Mouse (Mus musculus): ENCODE data around the gene Cdc42.

Cdc42 gene

DNA sequence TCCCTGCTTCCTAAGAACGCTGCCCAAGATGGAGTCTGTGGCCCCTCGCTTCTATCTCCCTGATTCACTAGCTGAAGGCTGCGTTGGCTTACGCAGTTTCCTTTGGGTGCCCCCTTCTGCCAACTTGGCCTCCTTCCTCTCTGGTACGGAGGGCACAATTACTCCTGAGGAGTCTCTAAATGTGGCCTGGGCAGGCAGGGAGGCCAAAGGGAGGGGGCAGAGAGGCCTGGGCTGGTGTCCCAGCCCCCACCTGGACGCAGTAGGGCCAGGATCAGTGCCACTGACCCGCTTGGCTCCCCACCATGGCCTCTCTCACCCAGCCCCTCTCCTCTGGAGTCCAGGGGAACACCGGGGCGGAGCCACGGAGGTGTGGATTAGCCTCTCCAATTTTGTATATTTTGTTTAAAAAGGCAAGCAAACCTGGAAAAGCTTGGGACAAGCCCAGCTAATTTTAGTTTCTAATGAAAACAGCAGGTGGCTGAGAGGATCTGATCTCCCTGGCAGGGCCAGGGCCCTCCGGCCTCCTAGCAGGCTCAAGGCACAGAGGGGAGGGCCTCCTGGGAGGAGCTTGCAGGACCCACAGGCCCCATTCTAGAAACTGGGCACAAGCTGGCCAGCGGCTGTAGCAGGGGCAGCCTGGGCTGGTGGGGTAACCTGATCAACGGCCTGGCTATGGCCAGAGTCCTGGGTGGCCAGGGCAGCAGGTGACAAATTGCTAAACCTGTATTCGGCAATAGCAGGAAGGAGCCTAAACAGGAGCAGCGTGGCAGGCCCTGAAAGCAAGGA lies 71.5 kb downstream of the Cdc42 start:
- DNase-seq (ENCODE audit: low read depth) = no peak

DNA sequence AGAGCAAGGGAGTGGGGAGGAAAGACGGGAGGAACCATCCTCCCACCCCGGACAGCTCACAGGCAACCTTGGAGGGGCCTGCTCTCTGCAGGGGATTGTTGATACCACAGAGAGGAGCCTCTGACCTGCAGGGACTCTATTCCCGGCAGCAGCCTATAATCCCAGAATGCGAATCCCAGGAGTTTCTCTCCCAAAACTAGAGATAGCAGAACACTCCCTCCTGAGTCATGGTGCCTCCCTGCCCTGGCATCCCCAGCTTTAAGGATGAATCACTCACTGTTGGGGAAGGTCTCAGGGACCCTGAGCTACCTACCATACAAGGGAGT lies 74.2 kb downstream of the Cdc42 start:
- no peak for DNase-seq (ENCODE audit: low read depth)

DNA sequence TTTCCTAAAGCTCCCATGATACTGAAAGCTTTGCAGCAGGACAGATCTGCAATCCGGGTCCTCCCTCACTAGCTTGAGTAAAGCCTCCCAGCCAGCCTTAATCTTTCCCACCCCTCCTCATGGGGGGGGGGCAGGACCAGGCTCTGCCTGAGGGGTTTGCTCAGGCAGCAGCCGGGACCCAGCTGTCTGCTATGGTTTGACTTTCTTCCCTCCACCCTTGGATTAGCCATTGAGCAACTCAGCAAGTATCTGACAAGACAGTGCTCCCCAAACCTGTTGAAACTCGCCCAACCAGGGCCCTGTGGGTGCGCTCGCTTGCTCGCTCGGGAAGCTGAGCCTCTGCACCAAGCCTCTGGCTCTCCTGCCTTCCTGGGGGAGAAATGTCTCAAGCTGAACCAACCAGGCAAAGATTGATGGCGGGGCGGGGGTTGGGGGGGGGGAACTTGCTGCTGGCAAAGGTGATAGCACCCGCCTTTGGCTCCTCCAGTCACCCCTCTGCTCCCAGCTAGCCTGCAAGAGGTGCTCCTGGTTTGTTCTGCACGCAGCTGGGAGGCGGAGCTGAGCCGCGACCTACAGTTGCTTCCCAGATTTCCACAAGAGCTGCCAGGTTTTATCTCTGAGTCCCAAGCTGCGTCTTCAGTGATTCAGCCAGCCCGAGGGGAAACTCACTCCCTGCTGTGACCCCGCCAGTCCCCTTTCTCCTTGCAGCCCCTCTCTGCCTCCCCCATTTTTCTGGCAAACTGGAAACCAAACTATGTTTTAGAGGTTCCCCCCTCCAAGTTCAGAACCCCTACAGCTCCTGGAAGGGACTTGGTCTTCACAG lies 74.7 kb downstream of the Cdc42 start:
- DNase-seq (ENCODE audit: low read depth) = no peak

DNA sequence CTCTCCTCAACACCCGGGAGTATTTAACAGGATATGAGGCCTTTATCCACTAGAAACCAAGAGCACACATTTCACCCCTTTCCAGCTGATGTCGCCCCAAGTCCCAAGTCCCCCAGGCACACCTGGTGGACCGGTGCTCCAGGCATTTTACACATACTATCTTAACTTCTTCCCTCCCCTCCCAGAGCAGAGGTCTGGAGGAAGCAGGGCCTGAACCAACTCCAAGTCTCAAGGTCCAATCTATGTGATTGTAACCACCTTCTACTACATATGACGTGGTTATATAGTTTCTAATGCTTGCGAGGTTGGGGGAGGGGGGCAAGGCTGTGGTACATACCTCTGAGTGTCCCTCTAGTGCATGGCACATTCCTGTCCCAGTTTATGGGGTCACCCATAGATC lies 75.4 kb downstream of the Cdc42 start:
- DNase-seq (ENCODE audit: low read depth) = no peak

DNA sequence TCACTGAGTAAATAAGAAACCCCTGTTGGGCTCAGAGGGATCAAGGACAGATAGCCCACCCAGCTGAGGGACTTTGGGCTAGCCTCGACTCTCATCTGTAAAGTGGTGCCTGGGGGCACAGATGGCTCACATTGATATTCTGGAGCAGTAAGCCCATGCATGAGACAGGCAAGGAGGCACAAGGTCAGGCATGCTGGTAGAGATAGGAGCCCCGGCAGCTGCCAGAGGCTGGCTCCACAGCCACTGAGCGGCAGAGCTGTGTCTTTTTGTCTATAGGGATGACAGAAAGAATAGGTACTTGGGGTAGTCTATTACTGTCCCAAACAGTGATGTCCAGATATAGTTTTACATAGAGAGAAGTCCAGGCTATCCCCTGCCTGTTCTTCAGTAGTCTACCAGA lies 76.2 kb downstream of the Cdc42 start:
- DNase-seq (ENCODE audit: low read depth) = no peak

DNA sequence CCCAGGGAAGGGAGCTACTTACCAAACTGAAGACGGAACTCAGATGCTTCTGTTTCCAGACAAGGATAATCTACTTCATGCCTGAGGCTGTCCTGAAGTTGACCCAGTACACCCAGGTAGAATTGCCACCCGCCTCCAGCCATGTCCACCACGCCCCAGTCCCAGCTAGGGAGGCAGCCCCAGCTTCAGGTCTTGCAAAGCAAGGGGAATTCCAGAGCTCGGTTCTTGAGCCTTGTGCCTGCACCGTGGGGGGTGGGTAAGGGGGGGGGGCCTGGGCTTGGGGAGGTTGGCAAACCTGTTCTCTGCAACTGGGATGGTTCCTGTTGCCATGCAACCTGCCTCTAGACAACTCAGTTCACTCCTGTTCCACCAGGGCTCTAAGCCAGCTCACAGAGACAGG lies 78.2 kb downstream of the Cdc42 start:
- no peak for DNase-seq (ENCODE audit: low read depth)

DNA sequence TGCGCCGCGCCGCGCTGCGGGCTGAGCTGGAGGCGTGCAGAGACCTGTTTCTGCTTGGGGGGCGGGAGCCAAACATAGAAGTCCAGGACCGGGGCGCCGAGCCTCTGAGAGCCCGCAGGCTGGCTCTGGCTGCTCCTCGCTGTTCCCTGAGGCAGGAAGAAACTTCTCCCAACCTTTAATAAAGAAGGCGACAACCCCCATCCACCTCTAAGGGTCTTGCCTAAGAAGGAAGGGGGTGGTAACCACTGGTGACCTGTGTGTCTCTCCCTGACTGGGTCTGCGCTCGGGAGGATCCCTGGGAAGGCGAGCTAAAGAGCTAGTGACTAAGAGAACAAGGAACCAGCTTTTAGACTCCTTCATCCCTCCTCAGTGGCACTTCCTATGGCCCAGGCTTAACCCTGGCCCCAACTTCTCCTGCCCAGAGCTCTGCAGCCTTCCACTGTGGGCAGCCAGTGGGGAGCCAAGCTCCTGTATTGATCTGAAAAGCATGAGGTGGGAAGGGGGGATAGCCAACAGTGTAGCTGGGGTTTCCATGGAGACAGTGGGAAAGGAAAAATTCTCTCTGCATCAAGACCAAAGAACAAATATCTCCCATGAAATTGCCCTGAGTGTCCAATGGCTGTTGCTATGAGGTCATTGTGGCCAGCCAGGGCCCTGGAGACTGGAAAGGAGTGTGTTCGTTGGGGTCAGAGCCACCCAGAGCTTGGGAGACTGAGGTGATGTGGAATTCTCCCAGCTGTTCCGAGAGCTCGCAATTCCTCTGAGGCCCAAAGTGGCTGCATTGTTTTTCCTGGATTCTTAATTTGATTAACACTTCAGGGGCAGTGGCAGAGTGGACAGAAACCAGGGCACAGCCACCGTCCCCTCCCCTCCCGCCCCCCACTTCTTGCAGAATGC lies 79.1 kb downstream of the Cdc42 start:
- DNase-seq (ENCODE audit: low read depth) = no peak

DNA sequence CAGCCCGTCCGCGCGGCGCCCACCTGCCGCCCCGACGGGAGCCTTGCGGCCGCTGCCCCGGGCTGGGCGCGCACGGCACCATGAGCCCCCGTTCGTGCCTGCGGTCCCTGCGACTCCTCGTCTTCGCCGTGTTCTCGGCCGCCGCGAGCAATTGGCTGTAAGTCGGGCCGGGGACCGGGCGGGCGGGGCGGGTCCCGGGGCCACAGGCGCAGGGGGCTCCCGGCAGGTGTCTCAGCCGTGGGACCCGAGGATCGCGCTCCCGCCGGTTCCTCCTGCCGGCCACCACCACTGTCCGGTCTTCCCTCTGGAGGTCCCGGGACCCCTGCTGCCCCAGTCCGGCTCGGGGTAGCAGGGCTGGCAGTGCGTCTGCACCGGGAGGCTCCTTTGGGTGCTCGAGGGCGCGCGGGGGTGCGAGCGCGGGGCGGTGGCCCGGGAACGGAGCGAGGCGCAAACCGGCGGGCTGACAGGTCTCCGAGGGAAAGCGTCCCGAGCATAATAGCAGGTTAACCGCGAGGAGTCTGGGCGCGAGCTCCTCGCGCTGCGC lies 79.8 kb downstream of the Cdc42 start:
- no peak for DNase-seq (ENCODE audit: low read depth)

DNA sequence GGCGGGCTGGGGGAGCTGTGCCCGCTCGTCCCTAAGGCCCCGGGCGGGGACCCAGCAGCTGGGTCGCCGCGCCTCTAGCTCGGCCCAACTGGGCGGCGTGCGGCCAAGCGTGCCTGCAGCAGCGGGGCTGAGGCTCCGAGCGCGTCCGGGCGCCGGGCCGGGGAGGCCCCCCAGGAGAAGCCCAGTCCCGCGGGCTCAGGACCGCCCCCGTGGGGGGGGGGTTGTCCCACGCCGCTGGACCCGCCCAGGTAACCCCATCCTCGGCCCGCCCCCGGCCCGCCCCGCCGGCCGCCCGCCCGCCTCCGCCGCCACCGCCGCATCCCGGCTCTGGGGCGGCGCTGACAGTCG lies 80.4 kb downstream of the Cdc42 start, which contains the start of gene Wnt4:
TSS of gene Wnt4 (plus strand) at position 324 of the 348 bp plus-strand sequence.
- no peak for DNase-seq (ENCODE audit: low read depth)

DNA sequence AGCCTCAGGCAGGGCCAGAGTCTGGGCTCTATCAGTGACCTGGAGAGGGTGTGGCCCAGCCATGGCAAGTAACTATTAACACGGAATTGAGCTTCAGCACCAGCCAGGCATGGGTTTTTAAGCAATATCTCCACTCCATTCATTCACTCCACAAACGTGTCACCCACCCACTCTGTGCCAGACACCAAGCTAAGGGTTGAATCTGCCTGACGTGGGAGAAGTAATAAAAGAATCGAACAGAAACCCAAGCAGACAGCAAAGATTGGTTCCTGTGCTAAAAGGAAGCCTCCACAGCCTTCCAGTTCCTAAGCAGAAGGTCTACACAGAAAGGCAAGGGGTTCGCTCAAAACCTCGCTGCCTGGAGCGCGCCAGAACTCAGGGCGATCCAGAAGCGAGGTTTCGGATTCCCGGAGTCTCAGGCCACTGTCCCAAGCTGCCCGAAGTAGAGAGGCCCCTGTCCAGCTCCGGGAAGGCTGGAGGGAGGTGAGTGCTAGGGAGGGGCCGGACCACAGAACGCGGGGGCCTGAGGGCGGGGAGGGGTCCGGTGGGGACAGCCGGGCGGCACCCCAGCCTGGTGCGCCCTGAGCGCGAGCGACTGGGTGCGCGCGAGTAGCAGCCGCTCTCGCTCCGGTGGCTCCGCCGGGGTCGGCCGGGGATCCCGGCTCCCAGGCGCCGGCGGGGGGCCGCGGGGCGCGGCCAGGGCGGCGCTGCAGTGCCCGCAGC lies 80.9 kb downstream of the Cdc42 start:
- DNase-seq (ENCODE audit: low read depth) = no peak

DNA sequence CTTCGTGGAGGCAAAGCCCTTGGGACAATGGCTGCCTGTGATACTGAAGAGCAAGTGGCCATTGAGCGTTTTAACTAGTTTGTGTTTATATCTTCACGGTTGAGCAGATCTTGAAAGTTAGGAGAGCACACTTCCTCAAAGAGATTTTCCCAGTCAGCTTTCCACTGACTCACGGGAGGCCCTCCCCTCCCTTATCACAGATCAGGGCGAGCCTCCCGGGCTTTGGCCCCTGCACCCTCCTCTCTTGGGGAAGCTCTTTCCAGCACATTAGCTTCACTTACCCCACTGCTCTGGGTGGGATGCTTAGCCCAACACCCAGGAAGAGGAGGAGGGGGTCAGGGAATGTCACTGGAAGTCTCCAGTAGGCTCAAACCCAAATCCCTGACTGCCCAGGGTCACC lies 83.2 kb downstream of the Cdc42 start:
- DNase-seq (ENCODE audit: low read depth) = no peak

DNA sequence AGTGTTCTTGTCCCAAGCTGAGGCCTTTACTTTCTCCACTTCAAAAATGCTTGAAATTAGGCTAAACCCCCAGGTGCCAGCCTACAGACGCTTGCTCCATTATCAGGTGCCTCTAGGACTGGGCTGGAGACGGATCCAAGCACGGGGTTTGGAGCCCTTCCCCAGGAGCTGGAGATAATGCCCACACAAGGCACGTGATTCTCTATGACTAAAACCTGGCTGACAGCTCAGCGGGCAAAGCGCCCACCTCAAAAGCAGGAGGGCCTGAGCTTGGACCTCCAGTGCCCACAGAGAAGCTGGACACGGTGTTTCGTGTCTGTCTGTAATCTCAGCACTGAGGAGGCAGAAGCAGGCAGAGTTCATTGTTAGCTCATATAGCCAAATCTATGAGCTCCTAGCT lies 85.7 kb downstream of the Cdc42 start:
- no peak for DNase-seq (ENCODE audit: low read depth)

Data from 416B (cell line).